Mouse (Mus musculus): ENCODE results near the gene Lrp6.

GRCm38 (mm10) chr6:134557043-134557442, 9.7 kb downstream of the Lrp6 start:
- no peak for TF ChIP-seq POLR2A (IDR thresholded peaks at IDR 0.05; ENCODE audit: borderline replicate concordance, control insufficient read depth, low read depth, low read length)
- no peak for TF ChIP-seq CTCF (IDR thresholded peaks at IDR 0.05; ENCODE audit: control insufficient read depth, insufficient read depth, low read length)

Data from bone marrow, adult 2 months (tissue).